Mouse (Mus musculus): Measurements from ENCODE around the gene Zc3h4.

GRCm38 (mm10) chr7:16435088-16435487 is 34.4 kb downstream of the Zc3h4 start:
- TF ChIP-seq CTCF (IDR thresholded peaks at IDR 0.05; ENCODE audit: low read depth) (no peak), EP300 (optimal IDR thresholded peaks at IDR 0.05) (no peak)

All from stomach, postnatal 0 days (tissue).